Mouse (Mus musculus): ENCODE measurements around the gene Chrm4.

DNA sequence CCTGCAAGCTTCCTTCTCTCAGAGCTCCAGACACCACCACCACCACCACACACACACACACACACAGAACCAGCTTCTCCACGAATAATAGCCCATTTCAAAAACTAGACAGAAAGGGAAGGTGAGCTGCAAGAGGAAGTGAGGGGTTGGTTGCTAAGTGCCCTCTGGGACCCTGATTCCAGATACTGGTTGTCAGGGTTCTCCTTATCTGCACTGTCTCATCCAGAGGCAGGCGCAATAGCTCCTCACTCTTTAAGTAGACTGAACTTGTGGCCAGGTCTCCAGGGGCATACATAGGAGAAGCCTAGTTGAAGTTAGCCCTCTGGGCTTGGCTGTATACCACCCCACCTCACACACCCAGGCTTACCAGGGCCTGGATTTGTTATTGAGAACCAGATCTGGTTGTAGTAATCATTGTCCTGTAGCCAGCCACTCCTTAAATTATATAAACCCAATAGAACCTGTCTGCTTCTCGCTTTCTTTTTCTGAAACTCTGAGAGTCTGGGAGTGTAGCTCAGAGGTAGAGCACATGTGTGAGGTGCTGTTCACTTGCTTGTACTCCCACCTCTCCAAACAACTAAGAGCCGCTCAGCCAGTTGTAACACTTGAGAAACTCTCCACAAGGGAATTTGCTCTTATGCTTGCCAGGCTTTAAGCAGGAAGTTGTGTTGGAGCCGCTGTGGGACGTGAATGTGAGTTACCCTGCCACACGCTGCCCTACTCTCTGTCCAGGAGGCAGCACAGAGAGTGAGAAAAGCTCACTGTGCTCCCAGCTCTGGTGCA is 13.5 kb upstream of the Chrm4 start:
- TF ChIP-seq GATA1 (IDR thresholded peaks at IDR 0.05; ENCODE audit: borderline replicate concordance, low read length) (no peak), FLI1 (IDR thresholded peaks at IDR 0.05; ENCODE audit: low read length) (no peak)
